Mouse (Mus musculus): Measurements from ENCODE around the gene Hoxb7.
A peak's percentile ranks its signal among the peaks of the same experiment; 100 is the strongest.

GRCm38 (mm10) chr11:96303151-96304099 lies 17.0 kb downstream of the Hoxb7 start, which contains the start of gene Hoxb5:
- 0 out of 2 replicates have a peak, but pooled peaks have one; percentile 2 for TF ChIP-seq CTCF (IDR thresholded peaks at IDR 0.05; ENCODE audit: borderline replicate concordance, insufficient read depth, low read depth, low read length)
- no peak for TF ChIP-seq POLR2A (IDR thresholded peaks at IDR 0.05; ENCODE audit: borderline replicate concordance, insufficient read depth, low read length)
